Mouse (Mus musculus) adrenal gland, adult 2 months (tissue): ENCODE measurements around the gene Scube3. TPM values are rescaled to one million over a fixed set of nuclear protein-coding genes. Genes with fewer than 3 reads are reported as not detected.
A peak's percentile ranks its signal among the peaks of the same experiment; 100 is the strongest.

Experiments
- DNase-seq: peaks from one replicate; pipeline ENCODE4 v3.0.0; 2021
- long read RNA-seq: library from polyadenylated mRNA; stranded (forward); transcript quantifications from one replicate; pipeline ENCODE4 v2.0.0, GENCODE M21; 2021
- polyA plus RNA-seq: library from polyadenylated mRNA; depleted of rRNA; stranded (reverse); fragments of >200 nt; gene quantifications from 2 replicates; pipeline ENCODE4 v1.2.3, GENCODE M21; 2012; rRNA removed
- total RNA-seq, 2 experiments: library from RNA; stranded (reverse); gene quantifications; 2 replicates each; pipeline ENCODE4 v1.2.3; 2021

Scube3 gene
- total RNA-seq (10 to 100 TPM in 1 of 2 experiments, 1 to 10 TPM in 1; 9.8 to 16.7 TPM), polyA plus RNA-seq (28.1 and 33.1 TPM in 2 replicates)
- long read RNA-seq, full-length matches to known transcripts = 4 of 7 reads
- long read RNA-seq, partial matches to known transcripts = 0 of 7 reads
- long read RNA-seq, other reads (novel, unspliced or antisense) = 3 of 7 reads

DNA sequence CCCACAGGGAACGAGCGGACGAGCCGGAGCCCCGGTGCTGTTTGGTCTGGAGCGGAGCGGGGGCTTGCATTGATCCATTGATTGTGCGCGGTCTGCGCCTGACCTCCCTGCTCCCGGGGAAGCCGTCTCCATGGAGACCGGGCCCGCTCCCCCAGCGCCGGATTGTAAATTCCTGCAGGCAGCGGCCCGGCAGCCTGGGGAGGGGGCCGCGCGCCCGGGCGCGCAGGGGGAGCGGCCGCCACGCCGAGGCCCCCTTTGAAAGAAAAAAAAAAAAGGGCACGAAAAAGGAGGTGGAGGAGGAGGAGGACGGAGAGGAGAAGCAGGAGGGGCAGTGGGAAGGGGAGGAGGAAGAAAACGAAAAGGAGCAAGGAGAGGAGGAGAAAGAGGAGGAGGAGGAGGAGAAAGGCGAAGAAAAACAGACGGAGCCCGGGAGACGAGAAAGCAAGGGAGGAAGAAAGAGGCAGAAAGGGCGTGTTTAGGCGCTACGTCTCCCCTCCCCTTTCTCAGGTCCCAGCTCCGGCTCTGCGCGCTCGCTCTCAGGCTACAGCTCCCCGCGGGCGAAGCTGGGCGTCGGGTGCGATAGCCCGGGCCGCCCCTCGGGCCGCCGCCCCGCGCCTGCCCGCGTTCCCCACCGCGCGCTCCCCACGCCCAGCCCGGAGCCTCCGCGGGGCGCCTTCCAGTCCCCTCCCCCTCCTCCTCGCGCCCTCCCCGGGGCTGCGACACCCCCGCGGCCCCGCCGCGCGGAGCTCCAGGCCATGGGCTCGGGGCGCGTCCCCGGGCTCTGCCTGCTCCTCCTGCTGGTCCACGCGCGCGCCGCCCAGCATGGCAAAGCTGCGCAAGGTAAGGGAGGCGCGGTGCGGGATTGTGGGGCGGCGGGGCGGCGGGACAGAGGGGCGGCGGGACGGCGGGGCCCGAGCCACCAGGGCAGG, at the start of gene Scube3:
Scube3 (plus strand) TSS at position 371 of the 929 bp plus-strand sequence.
- DNase-seq = peak; percentile 68

- DNase-seq = no peak
Measured at GRCm38 (mm10) chr17:28092297-28092696, 49.6 kb upstream of the Scube3 start.

GRCm38 (mm10) chr17:28093837-28094236, 48.1 kb upstream of the Scube3 start:
- no peak for DNase-seq

DNA sequence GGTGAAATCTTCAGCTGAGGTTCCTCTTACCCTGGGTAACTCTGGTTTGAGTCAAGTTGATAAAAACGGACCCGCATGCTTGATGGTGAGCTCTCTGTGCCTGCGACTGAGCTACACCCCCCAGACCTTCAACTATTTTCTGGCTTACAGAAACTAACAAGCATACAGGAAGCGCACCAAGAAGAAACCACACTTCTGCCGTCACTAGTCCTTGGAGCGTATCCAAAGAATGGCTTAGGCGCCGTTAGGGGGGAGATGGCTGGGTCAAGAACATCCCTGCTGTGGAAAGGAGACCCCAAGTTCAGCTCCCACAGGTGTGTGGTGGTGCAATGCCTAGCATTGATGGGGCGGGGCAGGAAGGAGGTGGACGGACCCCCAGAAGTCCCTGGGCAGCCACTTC, 45.5 kb upstream of the Scube3 start:
- no peak for DNase-seq

DNA sequence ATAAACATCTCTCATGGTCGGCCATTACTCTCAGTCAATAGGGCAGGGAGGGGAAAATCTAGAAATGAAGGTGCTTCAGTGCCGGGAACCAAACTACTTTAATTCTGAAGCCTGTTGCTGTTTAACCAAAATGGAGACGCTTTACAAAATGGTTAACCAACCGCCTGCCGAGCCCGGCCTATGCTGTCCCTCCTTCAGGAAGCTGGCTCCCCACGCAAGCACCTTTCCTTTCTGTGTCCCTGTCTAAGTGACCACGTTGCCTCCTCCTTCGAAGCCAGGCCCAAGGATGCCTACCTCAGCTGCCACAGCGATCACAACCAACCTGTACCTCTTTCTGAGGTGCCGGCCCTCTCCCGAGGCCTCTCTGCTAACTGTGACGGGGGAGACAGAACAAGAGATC, 44.6 kb upstream of the Scube3 start:
- DNase-seq = no peak

DNA sequence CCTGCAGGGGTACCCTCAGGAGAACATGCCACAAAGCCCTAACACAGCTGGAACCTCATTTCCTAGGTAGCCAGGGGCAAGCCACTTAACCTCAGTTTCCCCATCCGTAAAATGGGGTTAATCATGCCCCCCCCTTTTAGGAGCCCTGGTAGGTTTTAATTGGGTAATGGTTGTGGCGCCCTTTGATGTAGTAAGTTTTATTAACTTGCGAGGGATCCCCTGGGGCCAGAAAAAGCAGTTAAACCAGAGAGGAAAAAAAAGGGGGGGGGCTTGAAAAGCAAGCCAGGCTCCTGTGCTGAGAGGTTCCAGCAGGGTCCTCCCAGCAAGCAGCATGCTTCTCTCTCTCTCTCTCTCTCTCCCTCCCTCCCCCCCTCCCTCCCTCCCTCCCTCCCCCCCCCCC, 42.9 kb upstream of the Scube3 start:
- DNase-seq = no peak

GRCm38 (mm10) chr17:28100669-28101068, 41.3 kb upstream of the Scube3 start:
- DNase-seq = no peak

- DNase-seq = no peak
Measured at GRCm38 (mm10) chr17:28101284-28101887, 40.6 kb upstream of the Scube3 start.

GRCm38 (mm10) chr17:28101902-28102319, 40.0 kb upstream of the Scube3 start:
- DNase-seq = no peak

DNA sequence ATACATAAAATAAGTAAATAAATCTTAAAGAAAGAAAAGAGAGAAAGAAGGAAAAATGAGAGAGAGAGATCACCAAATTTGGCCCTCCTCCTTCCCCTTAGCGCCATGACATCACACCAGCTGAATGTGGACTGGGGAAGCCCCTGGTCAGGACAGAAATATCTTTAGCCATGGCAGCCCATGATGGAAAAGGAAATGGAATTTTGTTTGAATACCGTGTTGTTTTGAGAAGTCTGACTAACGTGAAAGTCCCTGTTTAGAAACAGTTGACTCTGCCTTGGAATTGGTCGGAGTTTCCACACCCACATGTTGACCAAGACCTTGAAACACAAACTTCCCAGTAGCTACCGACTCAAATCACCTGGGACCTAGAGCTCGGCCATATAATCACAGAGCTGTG, 37.5 kb upstream of the Scube3 start:
- DNase-seq = no peak

GRCm38 (mm10) chr17:28106352-28106751, 35.6 kb upstream of the Scube3 start:
- DNase-seq = no peak

GRCm38 (mm10) chr17:28107275-28107674, 34.7 kb upstream of the Scube3 start:
- DNase-seq = no peak

DNA sequence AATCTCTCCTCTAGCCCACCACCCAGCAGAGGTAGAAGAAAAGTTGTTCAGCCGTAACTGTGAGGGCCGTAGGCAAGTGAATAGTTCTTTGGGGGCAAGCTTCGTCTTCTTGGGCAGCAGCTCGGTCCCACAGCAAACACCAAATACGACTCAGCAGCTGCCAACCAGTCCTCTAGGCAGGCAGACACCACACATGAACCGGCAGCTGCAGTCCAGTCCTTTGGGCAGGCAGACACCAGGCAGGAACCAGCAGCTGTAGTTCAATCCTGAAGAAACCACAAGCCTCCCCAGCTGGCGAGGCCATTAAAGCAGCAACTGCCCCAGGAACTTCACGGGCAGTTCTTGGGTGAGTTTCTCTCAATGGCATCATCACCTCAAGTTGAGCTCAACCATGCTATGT, 29.7 kb upstream of the Scube3 start:
- DNase-seq = no peak

DNA sequence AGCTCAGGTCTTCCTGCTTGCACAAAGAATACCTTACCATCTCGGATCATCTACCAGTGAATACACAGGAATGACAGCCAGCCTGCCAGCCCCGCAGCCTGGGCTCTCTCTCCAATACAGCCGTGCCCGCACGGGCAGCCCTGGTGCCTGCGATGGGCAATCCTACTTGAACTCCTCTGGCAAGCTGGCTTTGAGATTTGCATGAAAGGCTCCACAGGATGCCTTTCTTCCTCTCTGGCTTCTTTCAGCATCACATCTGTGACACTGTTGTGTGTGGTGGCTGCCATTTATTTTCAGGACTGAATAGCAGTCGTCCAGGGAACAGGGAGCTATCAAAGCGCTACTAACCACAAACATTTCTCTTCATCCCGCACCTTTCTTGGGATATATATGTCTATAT, 25.6 kb upstream of the Scube3 start:
- DNase-seq = no peak

GRCm38 (mm10) chr17:28117451-28118209, 24.3 kb upstream of the Scube3 start:
- peak; percentile 82 for DNase-seq

- DNase-seq = no peak
Measured at GRCm38 (mm10) chr17:28120460-28120859, 21.5 kb upstream of the Scube3 start.

DNA sequence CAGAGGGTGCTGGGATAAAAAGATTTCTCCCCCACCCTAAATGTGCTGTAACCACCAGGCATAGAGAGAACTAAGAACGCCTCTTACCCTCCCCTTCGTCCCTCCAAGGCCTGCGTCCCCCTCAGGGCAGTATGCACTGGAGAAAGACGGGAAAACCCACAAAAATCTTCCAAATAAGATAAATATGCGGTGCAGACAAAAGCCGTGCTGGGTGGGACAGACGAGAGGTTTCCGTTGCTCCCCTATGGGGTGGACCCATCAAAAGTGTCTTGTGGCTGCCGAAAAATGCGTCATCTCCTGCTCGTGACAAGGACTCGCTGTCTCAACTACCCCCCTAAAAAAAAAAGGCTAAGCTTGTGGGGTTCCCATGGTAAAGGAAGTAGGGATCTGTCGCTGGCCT, 19.0 kb upstream of the Scube3 start:
- no peak for DNase-seq

GRCm38 (mm10) chr17:28123627-28124026, 18.3 kb upstream of the Scube3 start:
- DNase-seq = no peak

- DNase-seq = no peak
Measured at GRCm38 (mm10) chr17:28124368-28124767, 17.6 kb upstream of the Scube3 start.

DNA sequence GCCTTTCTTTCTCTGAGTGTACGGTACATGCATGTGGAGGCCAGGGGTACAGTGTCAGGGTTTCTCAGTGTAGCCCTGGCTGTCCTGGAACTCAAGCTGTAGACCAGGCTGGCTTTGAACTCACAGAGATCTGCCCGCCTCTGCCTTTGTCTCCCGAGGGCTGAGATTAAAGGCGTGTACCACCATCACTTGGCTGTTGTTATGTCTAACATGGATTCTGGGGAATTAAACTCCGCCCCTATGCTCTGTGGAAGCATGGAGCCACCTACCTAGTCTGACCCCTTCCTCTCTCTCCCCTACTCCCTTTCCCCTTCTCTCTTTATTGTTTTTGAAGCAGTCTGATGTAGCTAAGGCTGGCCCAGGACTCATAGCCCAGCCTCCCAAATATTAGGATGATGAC, 12.1 kb upstream of the Scube3 start:
- DNase-seq = no peak

- DNase-seq = no peak
Measured at GRCm38 (mm10) chr17:28130391-28131125, 11.4 kb upstream of the Scube3 start.

DNA sequence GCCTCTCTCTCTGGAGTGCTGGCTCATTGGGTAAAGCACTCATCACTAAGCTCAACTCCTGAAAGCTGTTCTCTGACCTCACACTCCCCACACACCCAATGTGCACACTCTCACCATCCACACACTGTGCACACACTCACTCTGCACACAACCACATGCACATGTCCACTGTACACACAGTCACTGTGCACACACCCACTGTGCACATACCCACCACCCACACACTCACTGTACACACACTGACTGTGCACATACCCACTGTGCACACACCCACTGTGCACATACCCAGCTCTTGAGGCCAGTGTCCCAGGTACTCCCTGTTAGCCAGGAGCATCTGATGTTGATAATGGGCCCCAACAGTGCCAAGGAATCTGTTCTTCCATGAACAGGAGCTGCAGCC, 10.8 kb upstream of the Scube3 start:
- DNase-seq = no peak
